Mouse (Mus musculus): ENCODE data around the gene Hnrnpa2b1. TPM values are rescaled to one million over a fixed set of nuclear protein-coding genes. Genes with fewer than 3 reads are reported as not detected.
A peak's percentile ranks its signal among the peaks of the same experiment; 100 is the strongest.

The Hnrnpa2b1 gene
- polyA plus RNA-seq, 1 experiment from 2014 or later = 966 TPM

- no peak for ATAC-seq (ENCODE audit: low read depth)
- 51% methylated on average over 9 of the region's 9 CpGs for WGBS (ENCODE audit: insufficient replicate concordance)
- H3K36me3 ChIP-seq = no peaks in the 10 kb centered on the region
- H3K4me1 ChIP-seq (replicated peaks) = no peaks in the 10 kb centered on the region
- H3K27me3 ChIP-seq = peaks cover 29% of the 10 kb centered on the region
- H3K4me2 ChIP-seq = no peak overlapping the region
- H3K9me3 ChIP-seq (replicated peaks) = no peaks in the 10 kb centered on the region
- DNase-seq = no peak
- H3K27ac ChIP-seq = no peak overlapping the region
- H3K9ac ChIP-seq = no peak overlapping the region
- no peak overlapping the region for H3K4me3 ChIP-seq (replicated peaks)
Measured at GRCm38 (mm10) chr6:51442191-51442835, 27.4 kb downstream of the Hnrnpa2b1 start.

- peaks cover 57% of the 10 kb centered on the region for H3K27me3 ChIP-seq
- DNase-seq = no peak
- no peaks in the 10 kb centered on the region for H3K9me3 ChIP-seq (replicated peaks)
Measured at GRCm38 (mm10) chr6:51438826-51439330, 30.8 kb downstream of the Hnrnpa2b1 start.

GRCm38 (mm10) chr6:51437665-51438064, 32.0 kb downstream of the Hnrnpa2b1 start:
- Histone ChIP-seq H3K27me3 (peaks cover 69% of the 10 kb centered on the region), H3K4me3 (replicated peaks) (no peak overlapping the region), H3K4me2 (no peak overlapping the region), H3K9me3 (replicated peaks) (no peaks in the 10 kb centered on the region), H3K4me1 (replicated peaks) (peaks cover 9% of the 10 kb centered on the region), H3K36me3 (no peaks in the 10 kb centered on the region), H3K9ac (no peak overlapping the region), H3K27ac (no peak overlapping the region)
- WGBS (ENCODE audit: insufficient replicate concordance) = 57% methylated on average over 4 of the region's 4 CpGs
- no peak for DNase-seq
- ATAC-seq (ENCODE audit: low read depth) = no peak

More at GRCm38 (mm10) chr6:51438826-51439330, 30.8 kb downstream of the Hnrnpa2b1 start:
- Histone ChIP-seq H3K4me1 (replicated peaks) (no peaks in the 10 kb centered on the region), H3K4me3 (replicated peaks) (no peak overlapping the region), H3K27ac (no peak overlapping the region), H3K36me3 (no peaks in the 10 kb centered on the region), H3K4me2 (no peak overlapping the region), H3K9ac (no peak overlapping the region)
- WGBS (ENCODE audit: insufficient replicate concordance) = 71% methylated on average over 9 of the region's 9 CpGs
- ATAC-seq (ENCODE audit: low read depth) = no peak

GRCm38 (mm10) chr6:51434270-51434669, 35.4 kb downstream of the Hnrnpa2b1 start:
- H3K4me1 ChIP-seq (replicated peaks) = peaks cover 16% of the 10 kb centered on the region
- no peak overlapping the region for H3K4me2 ChIP-seq
- DNase-seq (no peak), ATAC-seq (ENCODE audit: low read depth) (no peak)
- no peak overlapping the region for H3K4me3 ChIP-seq (replicated peaks)
- peaks cover 89% of the 10 kb centered on the region for H3K27me3 ChIP-seq
- H3K9ac ChIP-seq = no peak overlapping the region
- WGBS (ENCODE audit: insufficient replicate concordance) = 34% methylated on average over 7 of the region's 7 CpGs
- no peaks in the 10 kb centered on the region for H3K36me3 ChIP-seq
- no peak overlapping the region for H3K27ac ChIP-seq
- no peaks in the 10 kb centered on the region for H3K9me3 ChIP-seq (replicated peaks)

GRCm38 (mm10) chr6:51432535-51433397, 36.9 kb downstream of the Hnrnpa2b1 start, which contains the start of gene Nfe2l3:
Gene Nfe2l3, plus strand, starts transcription at chr6:51432670.
- WGBS (ENCODE audit: insufficient replicate concordance) = 2% methylated on average over 74 of the region's 74 CpGs
- Histone ChIP-seq H3K4me1 (replicated peaks) (peaks cover 16% of the 10 kb centered on the region), H3K4me3 (replicated peaks) (peak within 1 kb of the TSS; percentile 56), H3K9ac (peak within 1 kb of the TSS; percentile 17; the same call in 1 of the 2 replicates), H3K36me3 (no peaks in the 10 kb centered on the region), H3K9me3 (replicated peaks) (no peaks in the 10 kb centered on the region), H3K27ac (no peak within 1 kb of the TSS), H3K4me2 (peak within 1 kb of the TSS; percentile 75), H3K27me3 (peaks cover 78% of the 10 kb centered on the region)
- DNase-seq (peak; percentile 62), ATAC-seq (ENCODE audit: low read depth) (peak; percentile 93)

GRCm38 (mm10) chr6:51424537-51424936, 45.2 kb downstream of the Hnrnpa2b1 start:
- Histone ChIP-seq H3K36me3 (no peaks in the 10 kb centered on the region), H3K4me1 (replicated peaks) (peaks cover 20% of the 10 kb centered on the region), H3K27ac (no peak overlapping the region), H3K27me3 (0 out of 2 replicates have a peak, but pooled peaks cover 4% of the 10 kb centered on the region), H3K9me3 (replicated peaks) (no peaks in the 10 kb centered on the region), H3K4me3 (replicated peaks) (no peak overlapping the region), H3K4me2 (no peak overlapping the region), H3K9ac (no peak overlapping the region)
- ATAC-seq (ENCODE audit: low read depth) = peak; percentile 60; the same call in 1 of the 2 replicates
- WGBS (ENCODE audit: insufficient replicate concordance) = 39% methylated on average over 2 of the region's 2 CpGs
- DNase-seq = peak; percentile 6

GRCm38 (mm10) chr6:51423466-51424122, 46.1 kb downstream of the Hnrnpa2b1 start:
- Histone ChIP-seq H3K36me3 (no peaks in the 10 kb centered on the region), H3K4me3 (replicated peaks) (no peak overlapping the region), H3K4me1 (replicated peaks) (peaks cover 20% of the 10 kb centered on the region), H3K9ac (no peak overlapping the region), H3K27me3 (0 out of 2 replicates have a peak, but pooled peaks cover 4% of the 10 kb centered on the region), H3K9me3 (replicated peaks) (no peaks in the 10 kb centered on the region), H3K4me2 (no peak overlapping the region), H3K27ac (no peak overlapping the region)
- DNase-seq (no peak), ATAC-seq (ENCODE audit: low read depth) (no peak; the same call in 1 of the 2 replicates)
- 36% methylated on average over 11 of the region's 11 CpGs for WGBS (ENCODE audit: insufficient replicate concordance)

- no peak overlapping the region for H3K4me3 ChIP-seq (replicated peaks)
- 69% methylated on average over 4 of the region's 4 CpGs for WGBS (ENCODE audit: insufficient replicate concordance)
- ATAC-seq (ENCODE audit: low read depth) = no peak
Measured at GRCm38 (mm10) chr6:51417306-51417936, 52.3 kb downstream of the Hnrnpa2b1 start.

GRCm38 (mm10) chr6:51416433-51416832, 53.3 kb downstream of the Hnrnpa2b1 start:
- H3K27me3 ChIP-seq = no peaks in the 10 kb centered on the region
- DNase-seq (no peak), ATAC-seq (ENCODE audit: low read depth) (no peak)
- H3K4me3 ChIP-seq (replicated peaks) = no peak overlapping the region
- H3K9ac ChIP-seq = no peak overlapping the region
- no peaks in the 10 kb centered on the region for H3K36me3 ChIP-seq
- no peak overlapping the region for H3K27ac ChIP-seq
- H3K4me1 ChIP-seq (replicated peaks) = no peaks in the 10 kb centered on the region
- H3K4me2 ChIP-seq = no peak overlapping the region
- H3K9me3 ChIP-seq (replicated peaks) = no peaks in the 10 kb centered on the region
- WGBS (ENCODE audit: insufficient replicate concordance) = 48% methylated on average over 1 of the region's 1 CpGs

More at GRCm38 (mm10) chr6:51417306-51417936, 52.3 kb downstream of the Hnrnpa2b1 start:
- no peaks in the 10 kb centered on the region for H3K9me3 ChIP-seq (replicated peaks)
- no peaks in the 10 kb centered on the region for H3K36me3 ChIP-seq
- DNase-seq = no peak
- H3K4me2 ChIP-seq = no peak overlapping the region
- H3K4me1 ChIP-seq (replicated peaks) = no peaks in the 10 kb centered on the region
- no peak overlapping the region for H3K27ac ChIP-seq
- no peaks in the 10 kb centered on the region for H3K27me3 ChIP-seq
- no peak overlapping the region for H3K9ac ChIP-seq
